Mouse (Mus musculus) common myeloid progenitor, adult 5-6 weeks (primary cell): ENCODE data around the gene Myo10. TPM values are rescaled to one million over a fixed set of nuclear protein-coding genes. Genes with fewer than 3 reads are reported as not detected.

Experiments
- ATAC-seq: replicated peaks from 2 replicates; pipeline ENCODE4 v1.8.0; 2016; ENCODE audit warnings: low read depth, mild to moderate bottlenecking, moderate TSS enrichment, inconsistent platforms; ENCODE audit not compliant: poor library complexity, severe bottlenecking
- total RNA-seq: library from RNA; stranded (forward); fragments of 200-1000, 187-1606 nt; gene quantifications from 2 replicates; pipeline ENCODE4 v1.2.3, GENCODE M21; 2017

Myo10 gene
- total RNA-seq, 1 experiment from 2014 or later: 5.6 TPM

GRCm38 (mm10) chr15:25642214-25643058, 20.1 kb downstream of the Myo10 start:
- no peak for ATAC-seq

- ATAC-seq: no peak
Measured at GRCm38 (mm10) chr15:25645862-25646261, 23.5 kb downstream of the Myo10 start.

GRCm38 (mm10) chr15:25648287-25648686, 26.0 kb downstream of the Myo10 start:
- ATAC-seq: no peak

GRCm38 (mm10) chr15:25650371-25650770, 28.0 kb downstream of the Myo10 start:
- ATAC-seq: peak; percentile 68; the same call in 1 of the 2 replicates

GRCm38 (mm10) chr15:25651820-25652219, 29.5 kb downstream of the Myo10 start:
- ATAC-seq: no peak

- ATAC-seq: no peak
Measured at GRCm38 (mm10) chr15:25652368-25652767, 30.0 kb downstream of the Myo10 start.

GRCm38 (mm10) chr15:25652933-25653332, 30.6 kb downstream of the Myo10 start:
- ATAC-seq: no peak

- no peak for ATAC-seq
Measured at GRCm38 (mm10) chr15:25653680-25654079, 31.4 kb downstream of the Myo10 start.

GRCm38 (mm10) chr15:25662833-25663519, 40.7 kb downstream of the Myo10 start:
- ATAC-seq: no peak

- no peak for ATAC-seq
Measured at GRCm38 (mm10) chr15:25669283-25670247, 47.2 kb downstream of the Myo10 start.

GRCm38 (mm10) chr15:25673231-25673980, 51.1 kb downstream of the Myo10 start:
- ATAC-seq: no peak

- ATAC-seq: no peak
Measured at GRCm38 (mm10) chr15:25674099-25674931, 52.0 kb downstream of the Myo10 start.

GRCm38 (mm10) chr15:25674932-25675250, 52.6 kb downstream of the Myo10 start:
- ATAC-seq: no peak

- ATAC-seq: no peak
Measured at GRCm38 (mm10) chr15:25675359-25675758, 53.0 kb downstream of the Myo10 start.

GRCm38 (mm10) chr15:25676056-25676785, 53.9 kb downstream of the Myo10 start:
- ATAC-seq: no peak

- ATAC-seq: no peak
Measured at GRCm38 (mm10) chr15:25679081-25679480, 56.8 kb downstream of the Myo10 start.

- ATAC-seq: no peak
Measured at GRCm38 (mm10) chr15:25679616-25680015, 57.3 kb downstream of the Myo10 start.

- ATAC-seq: 0 out of 2 replicates have a peak, but pooled peaks have one; percentile 36
Measured at GRCm38 (mm10) chr15:25680269-25680818, 58.0 kb downstream of the Myo10 start.
